ENCODE assay signal across 8 mouse cellular contexts in genomic region chr2:32351471-32351961, GRCm38 (mm10). TPM values are rescaled to one million over a fixed set of nuclear protein-coding genes. Genes with fewer than 3 reads are reported as not detected.
A peak's percentile ranks its signal among the peaks of the same experiment; 100 is the strongest.
DNase-seq lines count a peak whose midpoint lies in the region; ATAC-seq and TF ChIP-seq lines count a peak whose summit lies in the region.

No protein-coding gene starts in this region.

- TF ChIP-seq POLR2A in myocyte (IDR thresholded peaks at IDR 0.05; ENCODE audit: insufficient read length, low read depth) = no peak

- no peak overlapping the region for H3K4me3 ChIP-seq in kidney, embryonic 16.5 days (ENCODE audit: low read length)
- H3K4me3 ChIP-seq in hindbrain, embryonic 11.5 days (ENCODE audit: low read depth, low read length) = peak overlapping the region; percentile 60; the same call in 1 of the 2 replicates
- peak overlapping the region; percentile 33 for H3K4me3 ChIP-seq in myocyte

- peaks cover 18% of the 10 kb centered on the region for H3K4me1 ChIP-seq in kidney, embryonic 16.5 days (ENCODE audit: insufficient read depth, low read length)
- peaks cover 6% of the 10 kb centered on the region; the same call in 1 of the 2 replicates for H3K4me1 ChIP-seq in hindbrain, embryonic 11.5 days (replicated peaks; ENCODE audit: control insufficient read depth, insufficient read depth, low read length)

- no peak overlapping the region for H3ac ChIP-seq in myocyte (ENCODE audit: control insufficient read depth, insufficient read length)

- ATAC-seq in kidney, embryonic 16.5 days (ENCODE audit: low FRiP score, low TSS enrichment) = no peak
- 0 out of 2 replicates have a peak, but pooled peaks have one; percentile 11 for ATAC-seq in hindbrain, embryonic 11.5 days (ENCODE audit: low FRiP score)

- no peaks in the 10 kb centered on the region for H3K27me3 ChIP-seq in kidney, embryonic 16.5 days (ENCODE audit: insufficient read depth, low read length)
- no peaks in the 10 kb centered on the region; the same call in 1 of the 2 replicates for H3K27me3 ChIP-seq in hindbrain, embryonic 11.5 days (ENCODE audit: control insufficient read depth, insufficient read depth, low read length)
- no peaks in the 10 kb centered on the region for H3K27me3 ChIP-seq in myocyte (ENCODE audit: control insufficient read depth, insufficient read depth, insufficient read length)

- DNase-seq in kidney, adult 9 months = no peak
- peak; percentile 86 for DNase-seq in cerebellum, adult 9-10 months
- no peak for DNase-seq in hindbrain, embryonic 11.5 days (ENCODE audit: low spot score)
- DNase-seq in urinary bladder, postnatal 10 days (ENCODE audit: low spot score) = no peak
- no peak for DNase-seq in thymus, postnatal 36 days
- no peak for DNase-seq in adrenal gland, adult 2 months

- no peak overlapping the region for H3K4me2 ChIP-seq in kidney, embryonic 16.5 days (replicated peaks; ENCODE audit: low read depth, low read length)
- peak overlapping the region; percentile 92 for H3K4me2 ChIP-seq in hindbrain, embryonic 11.5 days (replicated peaks; ENCODE audit: low read depth, low read length)
- peak overlapping the region; percentile 90 for H3K4me2 ChIP-seq in myocyte (ENCODE audit: low read depth)

- no peak overlapping the region for H3K27ac ChIP-seq in kidney, embryonic 16.5 days (ENCODE audit: low read length)
- no peak overlapping the region; the same call in 1 of the 2 replicates for H3K27ac ChIP-seq in hindbrain, embryonic 11.5 days (ENCODE audit: low read depth, low read length)

- H3K79me2 ChIP-seq in myocyte (ENCODE audit: control insufficient read depth, insufficient read depth) = no peaks in the 10 kb centered on the region

- WGBS in kidney, embryonic 16.5 days = 49% methylated on average over 9 of the region's 9 CpGs
- WGBS in hindbrain, embryonic 11.5 days = 55% methylated on average over 9 of the region's 9 CpGs

- H3K36me3 ChIP-seq in kidney, embryonic 16.5 days (ENCODE audit: insufficient read depth, low read length) = no peaks in the 10 kb centered on the region
- no peaks in the 10 kb centered on the region for H3K36me3 ChIP-seq in hindbrain, embryonic 11.5 days (ENCODE audit: control insufficient read depth, insufficient read depth, low read length)
- no peaks in the 10 kb centered on the region for H3K36me3 ChIP-seq in myocyte (ENCODE audit: control insufficient read depth, insufficient read depth)

- H3K9me3 ChIP-seq in kidney, embryonic 16.5 days (ENCODE audit: low read length) = no peaks in the 10 kb centered on the region
- H3K9me3 ChIP-seq in hindbrain, embryonic 11.5 days (ENCODE audit: control insufficient read depth, low read length) = no peaks in the 10 kb centered on the region

- peak overlapping the region; percentile 71; the same call in 1 of the 2 replicates for H3K9ac ChIP-seq in kidney, embryonic 16.5 days (replicated peaks; ENCODE audit: low read length)
- H3K9ac ChIP-seq in hindbrain, embryonic 11.5 days (ENCODE audit: low read depth, low read length) = peak overlapping the region; percentile 2

TF ChIP-seq in myocyte, 11 proteins besides CTCF, POLR2A, EP300 and RAD21:
- TF ChIP-seq MYOG (IDR thresholded peaks at IDR 0.05; ENCODE audit: control insufficient read depth in 1 of 3, insufficient read depth in 1 of 3, insufficient read length in 2 of 3, low read depth in 2 of 3) (peak in 1 of 3 experiments; percentile 27), USF1 (IDR thresholded peaks at IDR 0.05; ENCODE audit: low read depth) (peak; percentile 25), MAX (IDR thresholded peaks at IDR 0.05; ENCODE audit: low read depth) (no peak), TCF3 (IDR thresholded peaks at IDR 0.05; ENCODE audit: insufficient read length, low read depth) (no peak), MYOD1 (IDR thresholded peaks at IDR 0.05; ENCODE audit: control insufficient read depth in 1 of 3, insufficient read length in 2 of 3, low read depth in 2 of 3) (peak in 1 of 3 experiments; percentile 13), POLR2AphosphoS2 (IDR thresholded peaks at IDR 0.05; ENCODE audit: insufficient read length, low read depth) (no peak), CEBPB (IDR thresholded peaks at IDR 0.05; ENCODE audit: insufficient read depth, poor library complexity, severe bottlenecking) (no peak), E2F4 (IDR thresholded peaks at IDR 0.05; ENCODE audit: insufficient read depth) (no peak)

RNA-seq across cellular contexts. Expression of gene Ciz1, which starts 0.6 kb away (rescaled TPM):
- polyA plus RNA-seq in kidney, embryonic 16.5 days (2015; fragmentation: Nextera tagmentation; extraction: Ambion mirVana) = 54.9 and 66.7 TPM in 2 replicates
- 42.4 and 49.0 TPM in 2 replicates for polyA plus RNA-seq in hindbrain, embryonic 11.5 days (2014; fragmentation: Nextera tagmentation; extraction: Ambion mirVana)
- 54.2 TPM for polyA plus RNA-seq in myocyte (2012; fragmentation: generic; extraction: Trizol)
- 10 to 100 TPM; 54.0 to 94.0 TPM for total RNA-seq in adrenal gland, adult 2 months (2021)
- polyA plus RNA-seq in adrenal gland, adult 2 months (2012; rRNA removed) = 290 and 303 TPM in 2 replicates

RNA-seq across cellular contexts. Expression of gene Dnm1, which starts 1.6 kb away (rescaled TPM):
- 5.4 TPM in 2 replicates for polyA plus RNA-seq in kidney, embryonic 16.5 days (2015; fragmentation: Nextera tagmentation; extraction: Ambion mirVana)
- 17.4 and 22.6 TPM in 2 replicates for polyA plus RNA-seq in hindbrain, embryonic 11.5 days (2014; fragmentation: Nextera tagmentation; extraction: Ambion mirVana)
- polyA plus RNA-seq in myocyte (2012; fragmentation: generic; extraction: Trizol) = 44.0 TPM
- total RNA-seq in adrenal gland, adult 2 months (2021) = 10 to 100 TPM; 15.8 to 22.5 TPM
- polyA plus RNA-seq in adrenal gland, adult 2 months (2012; rRNA removed) = 114 and 144 TPM in 2 replicates

RNA-seq across cellular contexts. Expression of gene 1110008P14Rik, which starts 30.2 kb away (rescaled TPM):
- polyA plus RNA-seq in kidney, embryonic 16.5 days (2015; fragmentation: Nextera tagmentation; extraction: Ambion mirVana) = 50.1 and 51.6 TPM in 2 replicates
- polyA plus RNA-seq in hindbrain, embryonic 11.5 days (2014; fragmentation: Nextera tagmentation; extraction: Ambion mirVana) = 62.1 and 62.7 TPM in 2 replicates
- polyA plus RNA-seq in myocyte (2012; fragmentation: generic; extraction: Trizol) = 153 TPM
- 100 to 1,000 TPM; 152 to 167 TPM for total RNA-seq in adrenal gland, adult 2 months (2021)
- 1,060 and 1,061 TPM in 2 replicates for polyA plus RNA-seq in adrenal gland, adult 2 months (2012; rRNA removed)

RNA-seq across cellular contexts. Expression of gene Lcn2, which starts 36.5 kb away (rescaled TPM):
- polyA plus RNA-seq in kidney, embryonic 16.5 days (2015; fragmentation: Nextera tagmentation; extraction: Ambion mirVana) = 9.0 and 12.7 TPM in 2 replicates
- polyA plus RNA-seq in hindbrain, embryonic 11.5 days (2014; fragmentation: Nextera tagmentation; extraction: Ambion mirVana) = 0.19 TPM in 1 of 2 replicates, not detected in the other
- polyA plus RNA-seq in myocyte (2012; fragmentation: generic; extraction: Trizol) = 0.02 TPM
- 1 to 10 TPM; 2.2 to 2.8 TPM for total RNA-seq in adrenal gland, adult 2 months (2021)
- 0.45 and 2.1 TPM in 2 replicates for polyA plus RNA-seq in adrenal gland, adult 2 months (2012; rRNA removed)

RNA-seq across cellular contexts. Expression of gene Ptges2, which starts 44.2 kb away (rescaled TPM):
- 38.3 and 39.5 TPM in 2 replicates for polyA plus RNA-seq in kidney, embryonic 16.5 days (2015; fragmentation: Nextera tagmentation; extraction: Ambion mirVana)
- polyA plus RNA-seq in hindbrain, embryonic 11.5 days (2014; fragmentation: Nextera tagmentation; extraction: Ambion mirVana) = 30.2 and 30.8 TPM in 2 replicates
- polyA plus RNA-seq in myocyte (2012; fragmentation: generic; extraction: Trizol) = 50.6 TPM
- 10 to 100 TPM; 55.3 to 69.6 TPM for total RNA-seq in adrenal gland, adult 2 months (2021)
- polyA plus RNA-seq in adrenal gland, adult 2 months (2012; rRNA removed) = 35.6 and 50.7 TPM in 2 replicates
